Mouse (Mus musculus): ENCODE measurements around the gene Rasl11a. TPM values are rescaled to one million over a fixed set of nuclear protein-coding genes. Genes with fewer than 3 reads are reported as not detected.

Rasl11a gene
- polyA plus RNA-seq, 2 experiments = 7.8 to 8.4 TPM

GRCm38 (mm10) chr5:146861588-146861987 lies 16.7 kb downstream of the Rasl11a start:
- H3K4me2 ChIP-seq (replicated peaks; ENCODE audit: low read depth, low read length, severe bottlenecking) = no peak overlapping the region
- DNase-seq (ENCODE audit: low spot score) (no peak), ATAC-seq (ENCODE audit: low FRiP score, low read depth) (no peak)
- H3K4me1 ChIP-seq (ENCODE audit: control insufficient read depth, insufficient read depth, low read length) = no peaks in the 10 kb centered on the region
- no peak overlapping the region for H3K27ac ChIP-seq (replicated peaks; ENCODE audit: low read depth, low read length)
- 67% methylated on average over 7 of the region's 7 CpGs for WGBS
- no peaks in the 10 kb centered on the region for H3K36me3 ChIP-seq (ENCODE audit: control insufficient read depth, insufficient read depth, low read length)
- no peak overlapping the region for H3K9ac ChIP-seq (ENCODE audit: low read depth, low read length, severe bottlenecking)
- TF ChIP-seq POLR2A (IDR thresholded peaks at IDR 0.05; ENCODE audit: borderline replicate concordance, extremely low read depth, insufficient read depth, insufficient read length) = no peak
- no peaks in the 10 kb centered on the region for H3K27me3 ChIP-seq (ENCODE audit: control insufficient read depth, insufficient read depth, low read length)
- no peaks in the 10 kb centered on the region for H3K9me3 ChIP-seq (ENCODE audit: control insufficient read depth, low read length)
- H3K4me3 ChIP-seq (replicated peaks; ENCODE audit: low read length) = no peak overlapping the region

DNA sequence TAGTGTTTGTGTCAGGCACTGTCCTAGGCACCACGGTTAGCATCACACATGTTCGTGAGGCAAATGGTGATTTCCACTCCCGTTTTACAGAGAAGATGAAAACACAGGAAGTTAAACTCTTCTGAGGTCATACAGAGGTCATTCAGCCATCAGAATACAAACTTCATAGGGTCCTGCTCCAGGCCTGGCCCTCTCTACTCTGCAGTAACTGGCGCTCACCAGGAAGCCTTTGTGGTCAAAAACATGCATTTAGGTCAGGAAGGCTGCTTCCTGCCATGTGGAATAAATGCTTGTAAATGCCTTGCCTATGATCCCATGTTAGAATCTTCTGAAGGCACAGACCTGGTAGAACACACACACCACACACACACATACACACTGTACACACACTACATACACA lies 20.6 kb downstream of the Rasl11a start:
- no peak overlapping the region for H3K9ac ChIP-seq (ENCODE audit: low read depth, low read length, severe bottlenecking)
- H3K27ac ChIP-seq (replicated peaks; ENCODE audit: low read depth, low read length) = no peak overlapping the region
- no peaks in the 10 kb centered on the region for H3K9me3 ChIP-seq (ENCODE audit: control insufficient read depth, low read length)
- ATAC-seq (ENCODE audit: low FRiP score, low read depth) (no peak), DNase-seq (ENCODE audit: low spot score) (no peak)
- no peaks in the 10 kb centered on the region for H3K36me3 ChIP-seq (ENCODE audit: control insufficient read depth, insufficient read depth, low read length)
- 58% methylated on average over 4 of the region's 4 CpGs for WGBS
- TF ChIP-seq POLR2A (IDR thresholded peaks at IDR 0.05; ENCODE audit: borderline replicate concordance, extremely low read depth, insufficient read depth, insufficient read length) = no peak
- no peaks in the 10 kb centered on the region for H3K4me1 ChIP-seq (ENCODE audit: control insufficient read depth, insufficient read depth, low read length)
- H3K27me3 ChIP-seq (ENCODE audit: control insufficient read depth, insufficient read depth, low read length) = no peaks in the 10 kb centered on the region
- no peak overlapping the region for H3K4me2 ChIP-seq (replicated peaks; ENCODE audit: low read depth, low read length, severe bottlenecking)
- H3K4me3 ChIP-seq (replicated peaks; ENCODE audit: low read length) = no peak overlapping the region

DNA sequence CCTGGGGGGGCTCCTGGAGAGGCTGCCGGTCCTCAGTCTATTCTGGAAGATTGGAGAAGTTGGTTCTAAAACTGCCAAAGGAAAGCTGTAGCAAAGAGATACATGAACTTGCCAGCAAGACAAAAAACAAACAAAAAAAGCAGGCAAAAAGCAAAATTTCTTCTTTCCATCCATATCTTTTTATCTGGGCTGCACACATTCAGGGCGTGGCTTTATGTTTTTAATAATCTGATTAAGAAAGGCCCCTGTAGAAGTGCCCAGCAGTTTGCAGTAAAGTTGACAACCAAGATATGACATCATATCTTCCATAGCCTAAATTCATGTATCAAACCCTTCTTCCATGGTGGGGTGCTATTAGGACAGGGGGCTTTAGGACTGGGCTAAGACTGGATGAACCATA lies 21.4 kb downstream of the Rasl11a start:
- H3K36me3 ChIP-seq (ENCODE audit: control insufficient read depth, insufficient read depth, low read length) = no peaks in the 10 kb centered on the region
- H3K4me1 ChIP-seq (ENCODE audit: control insufficient read depth, insufficient read depth, low read length) = no peaks in the 10 kb centered on the region
- no peak overlapping the region for H3K4me2 ChIP-seq (replicated peaks; ENCODE audit: low read depth, low read length, severe bottlenecking)
- WGBS = 96% methylated on average over 2 of the region's 2 CpGs
- H3K4me3 ChIP-seq (replicated peaks; ENCODE audit: low read length) = no peak overlapping the region
- DNase-seq (ENCODE audit: low spot score) = no peak
- no peak for ATAC-seq (ENCODE audit: low FRiP score, low read depth)
- H3K27me3 ChIP-seq (ENCODE audit: control insufficient read depth, insufficient read depth, low read length) = no peaks in the 10 kb centered on the region
- no peak overlapping the region for H3K9ac ChIP-seq (ENCODE audit: low read depth, low read length, severe bottlenecking)
- no peaks in the 10 kb centered on the region for H3K9me3 ChIP-seq (ENCODE audit: control insufficient read depth, low read length)
- TF ChIP-seq POLR2A (IDR thresholded peaks at IDR 0.05; ENCODE audit: borderline replicate concordance, extremely low read depth, insufficient read depth, insufficient read length) = no peak
- no peak overlapping the region for H3K27ac ChIP-seq (replicated peaks; ENCODE audit: low read depth, low read length)

- Histone ChIP-seq H3K4me1 (ENCODE audit: control insufficient read depth, insufficient read depth, low read length) (no peaks in the 10 kb centered on the region), H3K27ac (replicated peaks; ENCODE audit: low read depth, low read length) (no peak overlapping the region), H3K27me3 (ENCODE audit: control insufficient read depth, insufficient read depth, low read length) (no peaks in the 10 kb centered on the region), H3K9ac (ENCODE audit: low read depth, low read length, severe bottlenecking) (no peak overlapping the region), H3K4me2 (replicated peaks; ENCODE audit: low read depth, low read length, severe bottlenecking) (peak overlapping the region; percentile 38), H3K36me3 (ENCODE audit: control insufficient read depth, insufficient read depth, low read length) (no peaks in the 10 kb centered on the region), H3K9me3 (ENCODE audit: control insufficient read depth, low read length) (no peaks in the 10 kb centered on the region), H3K4me3 (replicated peaks; ENCODE audit: low read length) (no peak overlapping the region; the same call in 1 of the 2 replicates)
- 7% methylated on average over 19 of the region's 19 CpGs for WGBS
- no peak for ATAC-seq (ENCODE audit: low FRiP score, low read depth)
- no peak for DNase-seq (ENCODE audit: low spot score)
- TF ChIP-seq POLR2A (IDR thresholded peaks at IDR 0.05; ENCODE audit: borderline replicate concordance, extremely low read depth, insufficient read depth, insufficient read length) = no peak
Measured at GRCm38 (mm10) chr5:146867246-146867945, 22.5 kb downstream of the Rasl11a start.

DNA sequence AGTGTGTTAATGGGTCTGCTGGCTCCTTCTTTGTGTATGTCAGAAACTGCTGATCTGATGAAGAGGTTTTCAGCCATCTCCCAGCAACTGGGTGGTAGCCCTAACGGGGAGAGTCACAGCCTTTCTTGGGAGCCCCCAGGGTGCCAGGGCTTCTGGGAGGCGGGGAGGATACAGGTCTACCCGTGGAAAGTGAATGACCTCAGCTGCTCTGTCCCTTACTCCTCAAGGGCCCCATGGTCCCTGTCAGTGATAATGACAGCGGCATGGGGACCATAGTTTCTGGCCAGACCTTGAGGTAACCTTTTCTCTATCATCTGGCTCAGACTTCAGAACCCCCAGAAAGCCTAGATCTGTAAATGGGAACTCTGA lies 23.1 kb downstream of the Rasl11a start:
- no peak for TF ChIP-seq POLR2A (IDR thresholded peaks at IDR 0.05; ENCODE audit: borderline replicate concordance, extremely low read depth, insufficient read depth, insufficient read length)
- H3K9ac ChIP-seq (ENCODE audit: low read depth, low read length, severe bottlenecking) = no peak overlapping the region
- H3K36me3 ChIP-seq (ENCODE audit: control insufficient read depth, insufficient read depth, low read length) = no peaks in the 10 kb centered on the region
- H3K4me1 ChIP-seq (ENCODE audit: control insufficient read depth, insufficient read depth, low read length) = no peaks in the 10 kb centered on the region
- peak overlapping the region; percentile 38 for H3K4me2 ChIP-seq (replicated peaks; ENCODE audit: low read depth, low read length, severe bottlenecking)
- H3K9me3 ChIP-seq (ENCODE audit: control insufficient read depth, low read length) = no peaks in the 10 kb centered on the region
- DNase-seq (ENCODE audit: low spot score) (no peak), ATAC-seq (ENCODE audit: low FRiP score, low read depth) (no peak)
- H3K4me3 ChIP-seq (replicated peaks; ENCODE audit: low read length) = no peak overlapping the region
- no peaks in the 10 kb centered on the region for H3K27me3 ChIP-seq (ENCODE audit: control insufficient read depth, insufficient read depth, low read length)
- H3K27ac ChIP-seq (replicated peaks; ENCODE audit: low read depth, low read length) = no peak overlapping the region
- 21% methylated on average over 4 of the region's 4 CpGs for WGBS
